Mouse (Mus musculus): ENCODE data around the gene Gadd45g.

- TF ChIP-seq GATA1 (IDR thresholded peaks at IDR 0.05; ENCODE audit: borderline replicate concordance, low read length) (no peak), FLI1 (IDR thresholded peaks at IDR 0.05; ENCODE audit: low read length) (no peak)
Measured at GRCm38 (mm10) chr13:51834520-51834919, 12.0 kb upstream of the Gadd45g start.
